Mouse (Mus musculus) megakaryocyte-erythroid progenitor cell, adult 5 weeks (primary cell): Measurements from ENCODE around the gene Usp49. TPM values are rescaled to one million over a fixed set of nuclear protein-coding genes. Genes with fewer than 3 reads are reported as not detected.

Experiments
- polyA plus RNA-seq: library from polyadenylated mRNA; stranded (reverse); fragments of >175 nt; gene quantifications from 2 replicates; pipeline ENCODE4 v1.2.3, GENCODE M21; 2012

The Usp49 gene
- 12.5 and 13.5 TPM in 2 replicates for polyA plus RNA-seq

GRCm38 (mm10) chr17:47630678-47631065 is at the start of gene Usp49:
Gene Usp49, plus strand, starts transcription at chr17:47630690.

GRCm38 (mm10) chr17:47610849-47611660 is 19.4 kb upstream of the Usp49 start, which contains the start of the genes Bysl, Med20 and Gm20517:
Gene Bysl, minus strand, starts transcription at chr17:47611492.
Gene Med20, plus strand, starts transcription at chr17:47611582.
Gene Gm20517, plus strand, starts transcription at chr17:47611589.

GRCm38 (mm10) chr17:47688344-47688607 is 57.8 kb downstream of the Usp49 start, which contains the start of gene Tomm6:
Gene Tomm6, minus strand, starts transcription at chr17:47688386.

GRCm38 (mm10) chr17:47688608-47689575 is 58.4 kb downstream of the Usp49 start, which contains the start of gene Frs3:
Gene Frs3, plus strand, starts transcription at chr17:47689030.

GRCm38 (mm10) chr17:47694442-47694502 is 63.8 kb downstream of the Usp49 start, which contains the start of gene Gm21981:
Gene Gm21981, minus strand, starts transcription at chr17:47694455.

GRCm38 (mm10) chr17:47694503-47695336 is 64.2 kb downstream of the Usp49 start, which contains the start of gene Prickle4:
Gene Prickle4, minus strand, starts transcription at chr17:47694736.

GRCm38 (mm10) chr17:47726566-47726965 is 96.1 kb downstream of the Usp49 start, which contains the start of gene Pgc:
Gene Pgc, plus strand, starts transcription at chr17:47726842.

Other genes with a start within 250 kb of the Usp49 start
- 0.86 and 1.9 TPM in 2 replicates for gene Guca1b, start 245.3 kb upstream of the Usp49 start, polyA plus RNA-seq
- gene Guca1a, start 230.1 kb upstream of the Usp49 start, polyA plus RNA-seq, result 15.7 and 18.2 TPM in 2 replicates
- gene AI661453, start 194.1 kb upstream of the Usp49 start, polyA plus RNA-seq, result 7.4 and 7.5 TPM in 2 replicates
- gene 1700001C19Rik, start 193.3 kb upstream of the Usp49 start, polyA plus RNA-seq, result 0.17 and 0.33 TPM in 2 replicates
- 22.9 and 25.8 TPM in 2 replicates for gene Taf8, start 128.4 kb upstream of the Usp49 start, polyA plus RNA-seq
- gene Ccnd3, start 125.6 kb upstream of the Usp49 start, polyA plus RNA-seq, result 344 and 360 TPM in 2 replicates
- gene Bysl, start 19.2 kb upstream of the Usp49 start, polyA plus RNA-seq, result 39.7 and 42.3 TPM in 2 replicates
- 4.4 and 4.6 TPM in 2 replicates for gene Med20, start 19.1 kb upstream of the Usp49 start, polyA plus RNA-seq
- 0.06 TPM in 1 of 2 replicates, not detected in the other for gene Gm20517, start 19.1 kb upstream of the Usp49 start, polyA plus RNA-seq
- 265 and 272 TPM in 2 replicates for gene Tomm6, start 57.7 kb downstream of the Usp49 start, polyA plus RNA-seq
- gene Frs3, start 58.3 kb downstream of the Usp49 start, polyA plus RNA-seq, result 3.2 and 4.0 TPM in 2 replicates
- gene Gm21981, start 63.8 kb downstream of the Usp49 start, polyA plus RNA-seq, result 0.04 and 0.32 TPM in 2 replicates
- 5.1 and 5.2 TPM in 2 replicates for gene Prickle4, start 64.0 kb downstream of the Usp49 start, polyA plus RNA-seq
- gene Pgc, start 96.2 kb downstream of the Usp49 start, polyA plus RNA-seq, result not detected in 2 replicates
- gene Tfeb, start 106.3 kb downstream of the Usp49 start, polyA plus RNA-seq, result 47.8 and 63.1 TPM in 2 replicates
- gene Mdfi, start 204.0 kb downstream of the Usp49 start, polyA plus RNA-seq, result 36.8 and 50.0 TPM in 2 replicates